Mouse (Mus musculus) kidney, adult 2 months (tissue): ENCODE measurements around the gene Mtln. TPM values are rescaled to one million over a fixed set of nuclear protein-coding genes. Genes with fewer than 3 reads are reported as not detected.
A peak's percentile ranks its signal among the peaks of the same experiment; 100 is the strongest.

Experiments used
- DNase-seq: peaks from one replicate; pipeline ENCODE4 v3.0.0; 2021
- H3K27ac ChIP-seq: fragments of 200-500 bp; 2 replicates; pipeline ENCODE4 v1.5.1; 2012; ENCODE audit warnings: low read depth, low read length, control low read depth, inconsistent platforms; ENCODE audit not compliant: insufficient read depth
- H3K27me3 ChIP-seq: fragments of 200-500 bp; replicated peaks from 2 replicates; pipeline ENCODE4 v1.6.1; 2012; ENCODE audit warnings: mild to moderate bottlenecking, moderate library complexity, low read length, inconsistent platforms; ENCODE audit not compliant: control insufficient read depth, insufficient read depth
- H3K36me3 ChIP-seq: fragments of 200-500 bp; 2 replicates; pipeline ENCODE4 v1.6.1; 2012; ENCODE audit warnings: mild to moderate bottlenecking, moderate library complexity, low read length, inconsistent platforms; ENCODE audit not compliant: control insufficient read depth, insufficient read depth
- H3K4me1 ChIP-seq: fragments of 200-500 bp; 2 replicates; pipeline ENCODE4 v1.6.1; 2011; ENCODE audit warnings: low read length; ENCODE audit not compliant: control insufficient read depth, insufficient read depth
- H3K4me3 ChIP-seq: fragments of 200-500 bp; 2 replicates; pipeline ENCODE4 v1.5.1; 2011; ENCODE audit warnings: mild to moderate bottlenecking, low read depth, low read length, control low read depth; ENCODE audit not compliant: insufficient read depth
- CTCF ChIP-seq: fragments of 200-500 bp; conservative IDR thresholded peaks from 2 replicates; pipeline ENCODE4 v1.5.1; 2011; ENCODE audit warnings: low read depth, mild to moderate bottlenecking, control low read depth, low read length, moderate library complexity, mixed read lengths; ENCODE audit not compliant: insufficient read depth, insufficient read length
- POLR2A ChIP-seq: fragments of 200-500 bp; IDR thresholded peaks from one replicate; pipeline ENCODE4 v1.6.1; 2011; ENCODE audit warnings: low read depth, low read length, control low read depth
- WGBS: fragments of 180-500 bp; shearing (Covaris S2); methylation state at CpG from one replicate; pipeline ENCODE4 v1.1.7; 2018; 5-methylcytosine and 5-hydroxymethylcytosine counted together
- polyA plus RNA-seq: library from polyadenylated mRNA; depleted of rRNA; stranded (reverse); fragments of >200 nt; gene quantifications from 2 replicates; pipeline ENCODE4 v1.2.3, GENCODE M21; 2012

Gene Mtln
- polyA plus RNA-seq, 1 experiment: 70.5 TPM

DNA sequence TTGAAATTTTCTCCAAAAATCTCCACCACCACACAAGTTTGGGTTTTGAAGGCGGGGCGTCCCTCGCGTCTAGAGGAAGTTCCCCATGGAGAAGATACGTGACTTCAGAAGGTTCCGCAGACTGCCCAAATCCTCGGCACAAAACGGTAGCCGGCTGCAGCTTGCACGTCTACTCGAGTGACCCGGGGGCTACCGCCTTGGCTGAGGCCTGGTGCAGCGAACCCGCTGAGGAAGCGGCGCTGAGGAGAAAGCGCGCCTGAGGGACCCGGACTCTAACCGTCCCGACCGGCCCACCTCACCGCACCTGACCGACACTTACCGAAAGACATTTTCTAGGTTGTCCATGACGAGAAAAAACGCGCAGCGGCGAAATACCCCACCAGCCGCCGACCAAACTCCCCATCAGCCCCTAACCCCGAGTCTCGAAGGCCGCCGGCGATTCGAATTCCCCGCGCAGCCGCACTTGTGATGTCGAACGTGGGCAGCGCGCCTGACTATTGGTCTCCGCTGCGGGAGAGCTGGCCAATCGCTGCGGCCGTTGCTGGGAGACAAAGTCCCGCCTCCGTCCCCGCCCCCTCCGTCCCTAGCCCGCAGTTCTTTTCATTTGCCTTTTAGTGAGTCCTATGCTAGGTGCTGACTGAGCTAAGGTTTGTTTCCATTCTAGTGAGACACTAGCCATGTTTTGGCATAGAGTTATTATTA is 39.3 kb upstream of the Mtln start, which contains the start of gene Bub1:
TSS of gene Bub1 (minus strand) at position 465 of the 702 bp plus-strand sequence.
- WGBS: under 1% methylated on average over 56 of the region's 56 CpGs

DNA sequence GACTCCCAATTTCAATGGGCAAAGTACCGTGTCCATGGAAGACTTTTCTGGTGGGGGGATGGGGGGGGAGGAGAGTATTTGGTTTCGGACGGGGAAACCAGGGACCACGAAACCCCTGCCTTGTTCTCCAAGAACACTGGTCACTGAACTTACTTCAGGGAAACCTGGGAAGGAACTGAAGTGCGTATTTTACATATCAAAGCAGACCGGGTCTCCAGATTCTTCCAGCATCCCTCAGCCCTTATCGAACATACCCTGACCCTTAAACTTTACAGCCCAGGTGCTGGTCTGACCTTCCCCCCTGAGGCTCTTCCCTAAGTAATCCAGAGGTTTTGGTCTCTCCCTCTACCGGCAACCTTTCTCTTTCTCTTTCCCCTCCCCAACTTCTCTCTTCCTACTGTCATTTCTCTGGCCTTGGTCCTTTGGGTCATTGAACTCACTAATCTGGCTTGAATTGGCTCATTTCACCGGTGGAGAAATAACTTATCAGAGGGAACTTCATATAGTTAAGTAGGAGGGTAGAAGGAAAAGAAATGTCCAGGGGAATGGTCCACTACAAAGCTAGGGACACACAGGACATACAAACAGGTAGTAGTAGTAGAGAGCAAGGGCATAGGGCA is 2.5 kb downstream of the Mtln start:
- Histone ChIP-seq H3K27ac (no peak overlapping the region), H3K4me1 (peaks cover 10% of the 10 kb centered on the region), H3K4me3 (no peak overlapping the region), H3K36me3 (no peaks in the 10 kb centered on the region), H3K27me3 (no peaks in the 10 kb centered on the region)
- 33% methylated on average over 9 of the region's 9 CpGs for WGBS
- TF ChIP-seq CTCF (no peak), POLR2A (no peak)
- no peak for DNase-seq

More for the DNA sequence above, 39.3 kb upstream of the Mtln start, which contains the start of gene Bub1:
- Histone ChIP-seq H3K4me3 (peak within 1 kb of the TSS; percentile 47), H3K27ac (no peak within 1 kb of the TSS), H3K36me3 (no peaks in the 10 kb centered on the region), H3K27me3 (no peaks in the 10 kb centered on the region), H3K4me1 (no peaks in the 10 kb centered on the region; the same call in 1 of the 2 replicates)
- TF ChIP-seq POLR2A (no peak), CTCF (no peak)
- peak; percentile 97 for DNase-seq

DNA sequence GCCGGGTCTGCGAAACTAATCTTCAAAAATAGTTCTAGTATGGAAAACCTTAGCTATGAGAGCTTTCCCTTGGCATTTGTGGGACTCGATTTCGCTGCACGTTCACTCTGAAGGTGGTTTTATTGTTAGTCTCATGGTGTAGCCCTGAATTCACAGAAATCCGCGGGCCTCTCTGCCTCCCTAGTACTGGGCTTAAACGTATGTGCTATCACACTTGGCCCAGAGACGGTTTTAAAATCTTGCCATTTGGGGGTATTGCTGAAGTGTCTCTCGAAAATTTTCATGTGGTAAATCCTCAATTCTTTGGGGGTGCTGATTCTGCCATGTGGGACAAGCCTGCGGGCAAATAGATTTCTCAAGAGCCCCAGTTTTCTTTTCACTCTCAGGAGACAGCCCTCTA is 3.1 kb downstream of the Mtln start:
- Histone ChIP-seq H3K36me3 (no peaks in the 10 kb centered on the region), H3K4me3 (peak overlapping the region; percentile 69), H3K27ac (peak overlapping the region; percentile 62; the same call in 1 of the 2 replicates), H3K27me3 (no peaks in the 10 kb centered on the region), H3K4me1 (peaks cover 10% of the 10 kb centered on the region)
- no peak for TF ChIP-seq POLR2A
- TF ChIP-seq CTCF: no peak
- DNase-seq: no peak
- WGBS: 4% methylated on average over 11 of the region's 11 CpGs

DNA sequence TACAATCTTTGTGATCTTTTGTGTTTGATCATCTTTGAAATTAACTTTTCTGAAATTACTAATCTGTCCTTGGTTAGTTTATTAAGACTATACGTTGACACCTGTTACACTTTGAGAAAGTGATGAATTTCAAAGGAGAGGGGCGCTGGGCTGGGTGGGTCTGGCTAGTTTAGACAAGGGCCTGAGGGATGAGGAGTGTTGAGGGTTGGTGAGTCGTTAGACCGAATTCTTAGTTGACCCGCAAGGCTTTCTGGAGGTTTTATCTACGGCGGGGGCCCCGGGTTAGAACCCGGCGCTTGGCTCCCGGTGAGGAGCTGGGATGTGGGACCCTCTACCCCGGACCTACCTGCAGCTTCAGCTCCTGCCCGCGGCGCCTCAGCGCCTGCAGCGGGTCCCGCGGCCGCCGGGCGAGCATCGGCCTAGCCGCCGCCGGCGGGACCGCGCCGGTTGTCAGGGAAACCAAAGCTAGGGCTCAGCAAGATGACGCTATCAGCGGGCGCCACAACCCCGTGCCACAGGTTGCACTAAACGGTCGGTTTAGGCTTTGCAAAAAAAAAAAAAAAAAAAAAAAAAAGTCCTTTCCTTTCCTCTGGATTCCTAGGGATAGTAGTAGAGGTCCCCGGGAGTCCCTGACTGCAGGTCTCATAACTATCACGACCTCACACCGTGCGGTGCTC is 3.7 kb downstream of the Mtln start, which contains the start of gene Nphp1:
TSS of gene Nphp1 (minus strand) at position 458 of the 677 bp plus-strand sequence.
- Histone ChIP-seq H3K4me1 (peaks cover 10% of the 10 kb centered on the region), H3K27ac (peak within 1 kb of the TSS; percentile 62; the same call in 1 of the 2 replicates), H3K36me3 (no peaks in the 10 kb centered on the region), H3K4me3 (peak within 1 kb of the TSS; percentile 69), H3K27me3 (no peaks in the 10 kb centered on the region)
- peak; percentile 91 for DNase-seq
- TF ChIP-seq CTCF (no peak), POLR2A (no peak)
- under 1% methylated on average over 40 of the region's 40 CpGs for WGBS

DNA sequence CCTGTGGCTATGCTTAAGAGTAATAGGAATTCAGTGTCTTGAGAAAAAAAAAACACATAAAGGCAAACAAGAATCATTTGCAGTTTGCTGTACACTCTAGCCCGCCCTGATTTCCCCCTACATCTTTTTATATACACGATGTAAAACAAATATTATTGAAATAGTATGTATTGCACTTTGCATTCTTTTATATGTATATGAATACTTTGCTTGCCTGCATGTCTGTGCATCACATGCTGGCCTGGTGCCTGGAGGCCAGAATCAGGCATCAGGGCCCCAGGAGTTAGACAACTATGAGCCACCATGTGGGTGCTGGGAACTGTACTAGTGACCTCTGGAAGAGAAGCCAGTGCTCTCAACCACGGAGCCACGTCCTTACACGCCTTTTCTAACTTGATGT is 5.1 kb downstream of the Mtln start:
- Histone ChIP-seq H3K27ac (no peak overlapping the region), H3K4me3 (no peak overlapping the region), H3K4me1 (peaks cover 10% of the 10 kb centered on the region), H3K36me3 (no peaks in the 10 kb centered on the region), H3K27me3 (no peaks in the 10 kb centered on the region)
- WGBS: 94% methylated on average over 5 of the region's 5 CpGs
- TF ChIP-seq CTCF (no peak), POLR2A (no peak)
- DNase-seq: no peak

DNA sequence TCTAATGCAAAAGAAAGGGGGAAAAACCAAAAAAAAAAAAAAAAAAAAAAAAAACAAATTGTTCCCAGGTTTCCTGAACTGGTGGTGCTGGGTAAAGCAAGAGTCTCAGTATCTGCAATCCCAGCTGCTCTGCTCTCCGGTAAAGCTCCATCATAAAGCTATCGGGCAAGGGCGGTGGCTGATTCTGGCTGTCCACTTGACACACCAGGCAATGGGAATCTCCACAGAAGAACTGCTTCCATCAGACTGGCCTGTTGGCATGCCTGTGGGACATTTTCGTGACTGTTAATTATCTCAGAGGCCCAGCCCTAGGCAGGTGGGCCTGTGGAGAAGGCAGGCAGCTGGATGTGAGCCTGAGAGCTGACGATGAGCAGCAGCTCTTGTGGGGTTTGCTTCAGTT is 13.8 kb downstream of the Mtln start:
- WGBS: 93% methylated on average over 5 of the region's 5 CpGs
- no peak for DNase-seq
- H3K27me3 ChIP-seq: no peaks in the 10 kb centered on the region
- H3K27ac ChIP-seq: no peak overlapping the region
- no peaks in the 10 kb centered on the region for H3K4me1 ChIP-seq
- H3K4me3 ChIP-seq: no peak overlapping the region
- H3K36me3 ChIP-seq: no peaks in the 10 kb centered on the region; the same call in 1 of the 2 replicates
- TF ChIP-seq CTCF (no peak), POLR2A (no peak)

DNA sequence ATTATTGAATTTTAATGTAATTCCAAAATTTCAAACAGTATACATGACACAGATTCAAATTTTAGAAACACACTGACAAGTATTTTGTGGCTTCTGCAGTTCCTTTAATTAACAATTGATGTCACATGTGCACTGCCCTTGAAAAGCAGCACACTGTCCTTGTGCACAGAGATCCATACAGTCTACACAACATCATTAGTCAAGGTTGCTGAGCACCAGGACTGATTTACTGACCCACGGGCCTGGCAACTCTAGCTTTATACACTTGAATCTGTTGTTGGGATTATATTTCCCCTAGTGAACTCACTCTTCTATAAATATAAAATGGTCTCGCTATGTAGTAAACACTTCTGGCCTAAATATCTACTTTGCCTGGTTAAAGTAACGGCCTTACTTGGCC is 17.3 kb downstream of the Mtln start:
- peak; percentile 14 for DNase-seq
- Histone ChIP-seq H3K36me3 (peaks cover 8% of the 10 kb centered on the region; the same call in 1 of the 2 replicates), H3K27ac (no peak overlapping the region), H3K27me3 (no peaks in the 10 kb centered on the region), H3K4me1 (no peaks in the 10 kb centered on the region), H3K4me3 (no peak overlapping the region)
- no peak for TF ChIP-seq CTCF
- no peak for TF ChIP-seq POLR2A
- WGBS: 55% methylated on average over 3 of the region's 3 CpGs
